Mouse (Mus musculus) heart, postnatal 14 days (tissue): Measurements from ENCODE around the gene Gm11549. TPM values are rescaled to one million over a fixed set of nuclear protein-coding genes. Genes with fewer than 3 reads are reported as not detected.

Experiments used
- DNase-seq, 2 experiments: peaks; one replicate each; pipeline ENCODE4 v3.0.0; 2021 to 2022
- intact Hi-C: fragments of 180-260 bp; cut with DNase I; formaldehyde crosslinking; loops from one replicate; pipeline ENCODE4 v1.15.1; 2025
- long read RNA-seq, 2 experiments: library from polyadenylated mRNA; stranded (forward); transcript quantifications; one replicate each; pipeline ENCODE4 v2.0.0; 2021
- total RNA-seq, 2 experiments: library from RNA; stranded (reverse); gene quantifications; 2 replicates each; pipeline ENCODE4 v1.2.3; 2021

Gene Gm11549
- total RNA-seq = not detected
- long read RNA-seq, experiment 1 = 0 reads
- long read RNA-seq, experiment 2 = 0 reads

DNA sequence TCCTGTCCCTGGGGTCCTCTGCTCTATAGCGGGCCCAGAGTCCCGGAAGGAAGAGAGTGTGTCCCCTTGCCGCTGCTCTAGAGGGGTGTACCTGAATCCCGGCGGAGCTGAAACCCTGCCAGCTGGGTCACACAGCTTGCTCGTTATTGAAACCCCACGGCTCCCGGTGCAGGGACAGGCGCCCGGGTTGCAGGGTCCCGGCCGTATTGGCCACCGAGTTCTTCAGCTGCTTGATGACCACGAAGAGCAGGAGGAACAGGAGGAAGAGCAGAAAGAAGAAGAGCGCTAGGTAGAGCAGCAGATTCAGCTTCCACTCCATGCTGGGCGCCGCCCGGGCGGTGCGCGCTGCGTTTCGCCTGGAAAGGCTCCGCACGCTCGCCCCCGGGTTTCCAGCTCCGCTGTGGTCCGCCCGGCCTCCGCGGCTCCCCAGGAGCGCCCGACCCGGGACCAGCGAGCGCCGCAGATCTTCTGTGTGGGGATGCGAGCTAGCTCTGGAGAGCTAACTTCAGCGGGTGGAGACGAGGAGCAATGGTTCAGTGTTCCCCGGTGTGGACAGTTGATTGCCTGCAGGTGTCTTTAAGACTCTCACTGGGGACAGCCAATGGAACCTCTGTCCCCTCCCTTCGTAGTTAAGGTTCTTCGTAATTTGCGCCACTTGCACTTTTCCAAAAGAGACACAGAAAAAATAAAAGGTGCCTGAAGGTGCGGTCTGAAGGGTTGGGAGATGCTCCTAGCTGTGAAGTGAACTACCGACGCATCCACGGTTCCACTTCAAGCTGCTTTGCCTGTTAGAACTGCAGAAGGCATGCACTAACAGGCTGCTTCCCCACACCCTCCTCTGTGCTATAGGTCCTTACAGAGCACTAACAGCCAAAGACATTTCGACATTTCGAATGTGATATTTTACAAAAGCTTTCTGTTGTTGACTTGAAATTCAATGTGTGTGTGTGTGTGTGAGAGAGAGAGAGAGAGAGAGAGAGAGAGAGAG is at the start of gene Gm11549:
TSS of gene Gm11549 (minus strand) at position 741 of the 988 bp plus-strand sequence.
- peak; percentile 38 to 51 for DNase-seq

DNA sequence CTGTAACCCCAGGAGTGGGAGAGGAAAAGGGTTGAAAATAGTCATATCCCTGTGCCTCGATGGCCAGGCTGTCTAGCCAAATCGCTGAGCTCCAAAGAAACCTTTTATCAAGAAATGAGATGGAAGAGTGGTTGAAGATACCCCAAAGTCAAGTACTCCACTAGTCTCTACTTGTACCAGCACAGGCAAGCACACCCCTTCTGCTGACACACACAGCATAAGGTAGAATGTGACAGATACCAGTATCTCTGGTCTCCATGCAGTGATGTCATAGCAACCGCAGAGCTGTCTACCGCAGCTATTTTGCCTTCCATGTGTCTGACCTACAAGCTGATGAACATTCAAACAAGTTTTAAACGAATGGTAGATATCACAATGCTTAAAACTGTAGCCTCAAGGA is 48.2 kb upstream of the Gm11549 start:
- intact Hi-C loops = loop anchor here (2.0 kb wide), 1 partner anchor 17 kb away; the partner anchor contains the start of gene Exosc9
- no peak for DNase-seq

More for the DNA sequence above, at the start of gene Gm11549:
- intact Hi-C loops = no loop called here

DNA sequence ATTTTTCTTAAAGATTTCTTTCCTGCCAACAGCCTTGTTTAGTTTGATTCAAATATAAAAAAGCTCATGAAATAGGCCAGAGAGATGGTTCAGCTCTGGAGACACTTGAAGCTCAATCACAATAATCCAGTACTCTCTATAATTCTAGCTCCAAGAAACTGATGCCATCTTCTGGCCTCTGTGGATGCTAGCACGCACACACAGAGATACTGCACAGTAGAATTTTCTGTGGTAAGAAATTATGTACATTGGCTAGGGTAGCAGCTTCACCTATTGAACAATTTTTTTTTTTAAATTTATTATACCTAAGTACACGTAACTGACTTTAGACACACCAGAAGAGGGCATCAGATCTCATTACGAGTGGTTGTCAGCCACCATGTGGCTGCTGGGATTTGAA is 42.1 kb upstream of the Gm11549 start:
- DNase-seq = no peak
- intact Hi-C loops = no loop called here

DNA sequence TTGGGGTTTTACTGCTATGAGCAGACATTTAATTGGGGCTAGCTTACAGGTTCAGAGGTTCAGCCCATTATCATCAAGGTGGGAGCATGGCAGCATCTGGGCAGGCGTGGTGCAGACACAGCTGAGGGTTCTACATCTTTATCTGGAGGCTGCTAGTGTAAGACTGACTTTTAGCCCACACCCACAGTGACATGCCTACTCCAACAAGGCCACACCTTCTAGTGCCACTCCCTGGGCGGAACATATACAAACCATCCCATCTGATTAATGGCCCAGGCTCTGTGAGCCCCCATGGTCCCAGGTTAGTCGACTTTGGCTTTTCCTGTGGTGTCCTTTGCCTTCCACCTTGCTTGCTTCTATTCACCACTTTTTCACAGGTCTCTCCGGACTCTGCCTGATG is 38.0 kb upstream of the Gm11549 start:
- no peak for DNase-seq
- intact Hi-C loops = no loop called here

DNA sequence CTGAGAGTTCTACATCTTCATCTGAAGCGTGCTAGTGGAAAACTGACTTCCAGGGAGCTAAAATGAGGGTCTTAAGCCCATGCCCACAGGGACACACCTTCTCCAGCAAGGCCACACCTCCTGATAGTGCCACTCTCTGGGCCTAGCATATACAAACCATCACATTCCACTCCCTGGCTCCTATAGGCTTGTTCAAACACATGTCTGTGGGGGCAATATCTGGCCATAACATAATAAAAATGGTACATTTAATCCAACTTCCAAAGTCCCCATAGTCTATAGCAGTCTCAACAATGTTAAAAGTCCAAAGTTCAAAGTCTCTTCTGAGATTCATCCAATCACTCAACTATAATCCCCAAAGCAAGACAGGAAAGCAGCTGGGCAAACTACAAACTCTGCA is 36.0 kb upstream of the Gm11549 start:
- no peak for DNase-seq
- intact Hi-C loops = no loop called here

DNA sequence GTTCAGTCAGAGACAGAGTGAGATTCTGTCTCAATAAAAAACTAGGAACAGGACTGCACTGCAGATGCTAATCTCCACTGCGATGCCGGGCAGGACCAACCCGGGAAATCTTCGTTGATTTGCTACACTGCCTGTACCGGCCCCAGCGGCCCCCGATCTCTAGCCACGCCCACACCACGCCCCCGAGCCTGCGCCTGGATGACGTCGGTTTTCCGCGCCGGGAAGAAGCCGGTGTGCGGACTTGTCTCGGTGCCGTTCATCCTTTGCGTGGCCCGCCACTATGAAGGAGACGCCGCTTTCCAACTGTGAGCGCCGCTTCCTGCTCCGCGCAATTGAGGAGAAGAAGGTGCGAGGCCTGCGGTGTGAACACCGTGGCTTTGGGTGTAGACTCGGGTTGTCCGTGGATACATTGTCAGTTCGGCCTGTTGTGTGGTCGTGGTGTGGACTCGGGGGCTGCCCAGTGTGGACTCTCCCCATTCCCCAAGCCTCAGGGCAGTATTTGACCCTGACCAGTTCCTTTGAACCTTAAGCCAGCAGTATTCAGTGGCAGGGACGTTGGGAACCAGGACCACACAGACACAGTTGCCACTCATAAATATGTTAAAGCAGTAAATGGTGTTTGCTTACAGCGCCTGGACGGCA is 30.9 kb upstream of the Gm11549 start, which contains the start of gene Exosc9:
TSS of gene Exosc9 (plus strand) at position 201 of the 642 bp plus-strand sequence.
- DNase-seq = peak; percentile 93 to 98
- intact Hi-C loops = loop anchor here (2.0 kb wide), 1 partner anchor 18 kb away; no protein-coding TSS in a partner anchor

DNA sequence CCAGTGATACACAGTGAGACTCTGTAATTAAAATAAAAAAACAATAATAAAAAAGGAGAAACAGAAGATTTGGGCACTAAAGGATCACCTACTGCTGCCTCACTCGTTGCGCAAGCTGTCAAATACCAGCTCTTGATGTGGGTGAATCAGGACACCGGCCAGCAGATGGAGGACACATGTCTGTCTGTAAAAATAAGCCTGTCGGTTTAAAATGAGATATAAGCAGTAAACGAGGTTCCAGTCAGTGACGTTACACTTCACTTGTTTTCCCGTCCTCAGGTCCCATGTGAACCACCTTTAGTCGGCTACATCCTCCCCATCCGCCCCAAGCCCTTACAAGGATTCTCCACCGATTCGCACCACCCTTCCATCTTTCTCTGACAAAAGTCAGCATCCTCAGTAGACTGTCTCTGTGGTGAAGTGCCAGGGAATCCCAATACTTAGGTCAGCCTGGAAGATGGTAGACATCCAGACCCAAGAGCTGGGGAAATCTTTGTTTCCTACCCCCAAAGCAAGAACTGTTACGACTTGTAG is 30.3 kb upstream of the Gm11549 start:
- DNase-seq = peak in 1 of 2 experiments; percentile 12
- intact Hi-C loops = loop anchor here (2.0 kb wide), 1 partner anchor 19 kb away; no protein-coding TSS in a partner anchor

DNA sequence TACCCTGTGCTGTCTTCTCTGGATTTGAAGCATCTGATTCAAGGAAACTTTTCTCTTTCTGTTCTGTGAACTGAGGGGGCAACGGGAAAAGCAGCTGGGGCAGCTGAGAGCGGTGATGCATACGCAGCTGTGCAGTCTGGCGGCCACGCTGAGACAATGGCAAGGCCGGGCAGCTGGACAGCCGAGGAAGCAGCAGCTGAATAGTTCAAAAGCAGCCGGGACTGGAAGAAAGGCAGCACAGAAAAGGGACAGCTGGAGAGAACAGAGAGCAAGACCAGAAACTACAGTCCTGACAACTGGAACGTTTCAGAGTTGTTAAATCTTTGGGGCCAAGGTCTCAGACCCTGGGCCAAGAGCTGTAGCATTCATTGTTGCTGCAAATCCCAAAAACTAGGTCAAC is 29.7 kb upstream of the Gm11549 start:
- peak; percentile 53 to 63 for DNase-seq
- intact Hi-C loops = no loop called here

DNA sequence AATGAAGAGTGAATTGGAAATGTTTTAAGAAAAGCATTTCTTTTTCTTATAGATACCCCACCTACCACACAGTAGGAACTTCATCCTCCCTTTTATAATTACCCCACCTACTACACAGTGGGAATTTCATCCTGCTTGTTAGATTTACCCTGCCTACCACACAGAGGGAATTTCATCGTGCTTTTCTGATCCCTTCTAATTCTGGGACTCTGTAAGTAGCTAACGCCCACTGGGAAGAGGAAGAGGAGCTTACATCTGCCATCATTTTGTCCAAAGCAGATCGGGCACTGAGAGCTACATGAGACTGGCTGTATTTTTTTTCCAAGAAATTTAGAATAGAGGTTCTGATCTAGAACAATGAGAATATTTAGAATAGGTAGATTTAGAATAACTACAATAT is 23.3 kb upstream of the Gm11549 start:
- intact Hi-C loops = no loop called here
- no peak for DNase-seq

DNA sequence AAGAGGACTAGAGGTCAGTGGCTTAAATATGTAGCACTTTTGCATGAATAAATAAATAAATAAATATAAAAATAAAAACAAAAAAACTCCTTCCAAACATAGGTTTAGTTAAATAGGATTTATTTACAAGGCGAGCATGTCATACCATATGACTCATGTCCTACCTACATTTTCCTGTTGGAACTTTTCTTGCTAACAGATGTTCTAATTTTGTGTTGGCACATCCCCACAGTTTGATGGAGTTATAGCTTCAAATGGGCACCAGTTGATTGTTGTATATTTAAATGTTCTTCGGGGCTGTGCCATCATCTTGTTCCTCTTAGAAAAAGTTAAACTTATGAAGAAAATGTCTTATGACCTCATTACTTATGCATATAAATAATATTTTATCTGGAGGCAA is 19.8 kb upstream of the Gm11549 start:
- intact Hi-C loops = no loop called here
- DNase-seq = no peak

DNA sequence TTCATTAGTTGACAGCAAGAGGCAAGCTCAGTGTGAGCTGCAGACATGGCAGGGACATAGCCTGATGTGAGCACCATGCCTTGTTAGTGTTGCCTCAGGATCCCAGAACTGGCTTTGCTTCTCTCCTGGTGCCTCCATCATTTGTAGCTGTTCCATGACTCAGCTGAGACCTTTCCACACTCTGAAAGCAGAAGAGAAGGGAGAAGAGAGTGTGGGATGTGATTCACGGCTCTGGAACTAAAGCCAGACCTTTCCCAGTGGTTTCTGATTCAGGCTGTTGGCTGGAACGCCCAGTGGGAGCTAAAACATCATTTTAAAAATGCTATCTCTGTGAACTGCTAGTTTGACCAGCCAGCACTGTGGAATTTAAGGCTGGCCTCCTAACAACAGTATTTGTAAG is 19.1 kb upstream of the Gm11549 start:
- no peak for DNase-seq
- intact Hi-C loops = no loop called here

DNA sequence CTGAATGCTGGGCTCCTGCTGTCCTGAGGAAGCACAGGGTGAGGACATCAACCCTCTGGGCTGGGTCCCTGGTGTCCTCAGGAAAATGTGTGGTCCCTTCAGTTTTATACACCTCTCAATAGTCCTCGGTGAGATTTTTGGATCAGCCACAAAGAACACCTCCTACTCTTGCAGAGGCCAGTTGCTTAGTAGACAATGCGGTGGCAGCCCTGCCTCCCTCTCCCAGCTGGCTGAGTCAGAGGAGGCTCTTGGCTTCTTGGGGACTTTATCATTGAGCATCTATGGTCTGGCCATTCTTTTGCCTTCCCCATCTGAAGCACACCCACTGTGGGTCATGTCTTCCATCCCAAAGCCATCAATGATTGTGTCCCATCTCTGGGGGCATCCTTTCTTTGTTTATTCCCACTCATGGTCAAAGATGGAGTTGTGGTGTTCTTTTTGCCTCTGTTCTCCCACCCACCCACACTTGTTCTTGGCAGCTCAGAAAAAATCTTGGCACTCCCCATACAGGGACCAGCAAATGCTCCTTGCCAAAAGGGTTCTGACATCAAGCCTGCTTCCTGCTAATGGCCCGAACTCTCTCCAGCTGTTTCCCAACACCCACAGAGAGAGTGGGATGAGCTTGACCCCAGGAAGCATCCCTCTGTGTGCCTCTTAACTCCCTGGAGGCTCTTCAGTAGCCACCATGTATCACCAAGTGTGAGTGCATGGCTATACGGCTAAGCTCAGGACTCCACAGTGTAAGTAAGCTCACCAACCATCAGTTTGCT is 16.3 kb upstream of the Gm11549 start:
- DNase-seq = no peak
- intact Hi-C loops = no loop called here

DNA sequence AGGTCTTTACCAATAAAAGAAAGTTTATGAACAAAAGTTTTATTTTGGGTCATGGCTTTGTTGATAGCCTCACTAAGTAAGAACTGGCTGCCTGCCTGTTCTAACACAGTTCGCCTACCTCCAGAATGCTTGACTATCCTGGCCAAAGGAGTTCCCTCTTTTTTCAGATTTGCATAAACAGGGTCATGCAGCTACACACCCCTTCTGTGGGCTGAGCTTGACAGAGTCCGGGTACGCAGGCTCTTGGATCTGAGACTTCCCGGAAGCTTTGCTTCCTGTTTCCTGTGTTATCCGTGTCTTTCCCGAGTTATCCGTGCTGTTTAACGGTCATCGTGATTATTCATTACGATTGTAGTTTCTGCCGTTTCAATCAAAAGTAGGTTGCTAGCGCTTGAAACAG is 14.4 kb upstream of the Gm11549 start:
- no peak for DNase-seq
- intact Hi-C loops = no loop called here

DNA sequence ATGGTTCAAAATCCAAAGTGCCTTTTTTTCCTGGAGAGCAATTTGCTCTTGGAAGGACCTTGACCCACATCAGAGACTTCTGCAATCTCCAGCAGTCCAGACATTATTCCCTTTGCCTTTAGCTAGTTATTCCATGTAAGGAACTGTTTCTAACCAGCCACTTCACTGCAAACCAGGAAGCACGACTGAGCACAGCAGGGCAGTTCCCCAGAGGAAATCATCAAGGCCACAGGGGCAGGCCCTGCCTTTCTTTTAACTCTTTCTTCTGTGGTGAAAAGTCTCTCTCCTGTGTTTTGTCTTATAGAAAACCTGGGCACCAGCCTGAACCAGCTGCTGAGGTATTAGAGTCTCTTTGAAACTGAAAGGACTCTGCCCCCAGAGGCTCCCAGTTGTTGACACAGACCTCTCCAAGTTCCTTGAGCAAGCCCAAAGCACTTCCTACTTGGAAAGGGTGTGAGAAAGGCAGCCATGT is 11.6 kb upstream of the Gm11549 start:
- DNase-seq = no peak
- intact Hi-C loops = no loop called here

DNA sequence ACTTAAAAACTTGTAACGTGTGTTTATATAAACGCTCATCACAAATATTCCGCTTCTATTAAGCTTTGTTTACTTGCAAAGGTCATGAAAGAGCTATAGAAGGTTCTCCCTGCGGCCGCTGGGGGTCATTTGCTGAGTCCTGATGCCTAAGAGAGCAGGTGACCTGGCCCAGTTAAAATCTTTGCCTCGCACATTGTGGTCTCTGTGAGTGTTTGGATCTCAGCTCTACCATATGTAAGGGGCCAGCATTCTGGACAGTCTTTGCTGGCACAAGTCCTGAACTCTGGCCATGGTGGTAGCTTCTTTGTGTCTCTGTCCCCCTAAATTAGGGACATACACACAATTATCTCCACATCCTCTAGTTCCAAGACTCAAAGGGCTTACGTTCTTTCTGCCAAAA is 11.1 kb upstream of the Gm11549 start:
- intact Hi-C loops = no loop called here
- DNase-seq = no peak

DNA sequence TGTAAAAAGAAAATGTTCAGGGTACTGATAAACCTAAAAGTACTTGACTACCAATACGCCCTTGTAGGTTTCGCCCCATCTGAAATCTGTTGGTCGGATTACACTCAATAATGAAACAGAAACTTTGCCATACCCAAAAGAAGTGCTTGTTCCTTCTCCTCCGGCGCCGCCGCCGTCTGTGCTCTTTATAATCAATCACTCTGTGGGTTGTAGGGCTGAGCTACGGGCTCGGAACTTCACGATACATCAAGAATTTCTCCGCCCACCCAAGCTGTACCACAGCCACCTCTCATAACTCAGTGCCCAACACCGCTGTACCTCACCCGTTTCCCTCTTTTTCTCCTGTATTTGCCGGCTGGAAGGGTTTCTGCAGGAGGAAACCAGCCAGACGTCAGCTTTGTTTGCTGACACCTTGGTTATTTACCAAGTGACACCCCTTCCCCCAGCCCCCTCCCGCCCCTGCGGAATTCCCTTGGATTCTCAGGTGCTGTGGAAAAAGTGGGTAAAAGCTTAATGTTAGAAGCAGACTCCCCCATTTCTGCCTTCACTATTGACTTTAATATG is 10.4 kb upstream of the Gm11549 start:
- intact Hi-C loops = no loop called here
- no peak for DNase-seq

DNA sequence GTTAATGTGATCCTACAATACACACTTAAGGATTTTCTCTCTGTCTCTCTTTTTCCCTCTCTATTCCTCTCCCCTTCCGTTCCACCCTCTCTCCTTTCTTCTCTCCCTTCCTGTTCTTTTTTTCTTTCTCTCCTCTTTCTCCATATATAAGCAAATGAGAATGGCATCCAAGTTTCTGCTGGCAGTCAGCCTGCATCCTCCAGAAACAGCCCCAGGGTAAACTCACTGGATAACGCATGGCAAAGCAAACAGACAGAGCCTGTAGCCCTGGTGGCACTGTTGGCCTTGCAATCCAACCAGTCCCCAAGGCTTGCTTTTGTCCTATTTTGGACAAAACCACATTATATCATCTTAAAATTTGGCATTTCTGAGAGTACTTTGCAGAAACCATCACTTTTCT is 9.6 kb upstream of the Gm11549 start:
- DNase-seq = no peak
- intact Hi-C loops = no loop called here

DNA sequence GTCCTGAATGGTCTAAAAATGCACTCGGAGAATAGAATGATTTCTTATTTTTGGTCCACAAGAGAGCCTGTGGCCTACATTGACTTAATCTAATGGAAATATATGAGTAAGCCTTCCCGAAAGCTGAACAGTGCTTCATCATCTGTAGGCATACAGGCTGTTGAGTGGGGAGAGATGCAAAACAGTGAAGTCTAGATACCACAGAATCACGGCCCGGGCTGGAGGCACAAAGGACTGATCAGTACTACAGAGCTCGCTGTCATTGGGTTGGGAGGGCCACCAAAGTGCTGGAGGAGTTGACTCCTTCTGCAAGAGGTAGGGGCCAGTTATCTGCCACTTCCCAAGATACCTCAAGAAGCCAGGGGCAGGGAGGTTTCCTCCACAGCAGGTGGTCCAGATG is 9.2 kb upstream of the Gm11549 start:
- intact Hi-C loops = no loop called here
- DNase-seq = no peak

DNA sequence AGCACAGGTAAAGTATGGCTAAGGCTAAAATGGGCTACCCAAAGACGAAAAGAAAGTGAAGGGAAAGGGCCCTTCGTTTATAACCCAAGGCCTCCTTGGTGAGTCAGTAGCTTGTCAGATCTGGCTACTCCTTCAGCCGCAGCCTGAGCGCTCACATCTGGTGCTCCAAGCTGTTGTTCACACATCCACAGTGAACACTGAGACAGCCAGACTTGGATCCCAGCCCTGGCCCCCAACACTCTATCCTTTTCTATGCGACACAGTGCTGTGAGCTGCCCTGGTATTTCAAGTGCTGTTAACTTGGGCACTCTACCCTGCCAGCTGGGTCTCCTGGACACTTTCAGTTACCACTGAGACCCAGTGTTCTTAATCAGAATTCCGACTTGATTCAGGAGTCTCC is 8.7 kb upstream of the Gm11549 start:
- intact Hi-C loops = no loop called here
- peak; percentile 61 to 74 for DNase-seq

DNA sequence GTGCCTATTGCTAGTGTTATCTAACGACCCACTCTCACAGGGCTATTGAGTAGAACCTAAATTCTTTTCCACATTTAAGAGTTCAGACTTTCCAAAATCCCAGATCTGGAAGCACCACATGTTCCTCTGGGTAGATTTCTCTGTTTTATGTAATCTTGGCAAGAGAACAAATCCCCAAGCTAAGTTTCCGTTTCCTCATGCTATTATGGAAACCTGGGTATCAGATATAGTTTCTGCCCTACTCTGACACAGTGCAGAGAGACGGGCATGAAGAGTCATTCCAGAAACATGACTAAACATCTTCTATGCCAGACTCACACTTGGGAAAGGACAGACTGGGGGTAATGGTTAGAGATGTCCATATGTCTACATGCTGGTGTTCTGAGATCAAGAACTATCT is 2.9 kb upstream of the Gm11549 start:
- no peak for DNase-seq
- intact Hi-C loops = no loop called here
